Mouse (Mus musculus): Measurements from ENCODE around the gene Nrxn2.

DNA sequence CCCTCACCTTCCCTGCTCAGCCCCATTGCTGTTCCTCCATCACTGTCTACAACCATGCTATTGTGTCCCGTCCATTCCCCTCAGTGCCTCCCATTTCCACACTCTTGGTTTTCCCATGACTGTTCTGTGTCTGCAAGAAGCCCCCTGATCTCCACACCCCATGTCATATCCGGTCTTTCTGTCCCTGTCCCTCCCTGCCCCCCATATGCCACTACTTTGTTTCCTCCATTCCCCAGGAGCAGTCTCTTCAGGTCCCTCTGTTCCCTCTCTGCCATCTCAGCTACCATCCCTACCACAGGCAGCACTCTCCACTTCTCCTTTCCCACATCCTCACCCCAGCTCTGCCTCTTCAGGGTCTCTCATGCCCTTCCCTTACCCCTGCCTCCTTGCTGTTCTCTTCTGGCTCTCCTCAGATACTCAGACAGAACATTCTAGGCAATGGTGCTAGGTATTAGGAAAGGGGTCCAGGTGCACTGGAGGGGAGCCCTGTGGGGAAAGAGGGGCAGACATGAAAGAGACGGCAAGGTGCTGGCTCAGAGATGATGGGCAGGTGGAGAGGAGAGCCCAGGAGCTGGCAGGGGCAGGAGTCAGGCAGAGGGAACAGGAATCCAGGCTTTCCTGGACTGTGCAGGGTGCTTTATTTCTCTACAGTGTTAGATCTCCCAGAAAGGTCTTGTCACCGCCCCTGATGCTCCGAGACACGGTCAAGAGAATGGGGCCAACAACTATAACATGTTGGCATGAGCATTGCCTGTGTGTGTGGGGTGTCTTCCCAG is 81.5 kb downstream of the Nrxn2 start:
- no peak for TF ChIP-seq MAX (IDR thresholded peaks at IDR 0.05; ENCODE audit: low read depth)
- TF ChIP-seq POLR2AphosphoS2 (IDR thresholded peaks at IDR 0.05; ENCODE audit: insufficient read length, low read depth): no peak
- TF ChIP-seq TCF12 (IDR thresholded peaks at IDR 0.05; ENCODE audit: insufficient read depth, poor library complexity, severe bottlenecking): no peak
- TF ChIP-seq POLR2A (IDR thresholded peaks at IDR 0.05; ENCODE audit: insufficient read length, low read depth): no peak
- no peak for TF ChIP-seq MYOG (IDR thresholded peaks at IDR 0.05; ENCODE audit: control insufficient read depth in 1 of 3, insufficient read depth in 1 of 3, insufficient read length in 2 of 3, low read depth in 2 of 3)
